Mouse (Mus musculus): ENCODE measurements around the gene Gm21119.
"Not testable (repeated sequence)": the region's sequence is repeated elsewhere in the genome, so short reads cannot be mapped to it uniquely, and the experiment has no call there.

Gm21119 gene

GRCm38 (mm10) chr8:20678418-20678817 is 63.7 kb downstream of the Gm21119 start:
- CTCF ChIA-PET: not testable (repeated sequence)

Measured in spleen, embryonic (tissue).